Mouse (Mus musculus) lung, embryonic 16.5 days (tissue): ENCODE data around the gene Gm20708. TPM values are rescaled to one million over a fixed set of nuclear protein-coding genes. Genes with fewer than 3 reads are reported as not detected.
A peak's percentile ranks its signal among the peaks of the same experiment; 100 is the strongest.

Experiments used
- ATAC-seq: fragments of 200-750 bp; cut with Nextera tagmentation; 2 replicates; pipeline ENCODE4 v1.8.0; 2017; ENCODE audit warnings: low read depth, mild to moderate bottlenecking, moderate library complexity
- H3K27ac ChIP-seq: fragments of 300-500 bp; sonication (generic); 2 replicates; pipeline ENCODE4 v1.5.1; 2014; ENCODE audit warnings: mild to moderate bottlenecking, control low read depth, low read length
- H3K27me3 ChIP-seq: fragments of 300-500 bp; sonication (generic); 2 replicates; pipeline ENCODE4 v1.6.1; 2014; ENCODE audit warnings: low read depth, low read length, mixed read lengths; ENCODE audit not compliant: control insufficient read depth, insufficient read depth
- H3K36me3 ChIP-seq: fragments of 300-500 bp; sonication (generic); 2 replicates; pipeline ENCODE4 v1.6.1; 2014; ENCODE audit warnings: low read length; ENCODE audit not compliant: control insufficient read depth, insufficient read depth
- H3K4me1 ChIP-seq: fragments of 300-500 bp; sonication (generic); replicated peaks from 2 replicates; pipeline ENCODE4 v1.6.1; 2014; ENCODE audit warnings: low read length, mixed read lengths; ENCODE audit not compliant: control insufficient read depth, insufficient read depth
- H3K4me2 ChIP-seq: fragments of 300-500 bp; sonication (generic); 2 replicates; pipeline ENCODE4 v1.6.1; 2014; ENCODE audit warnings: low read depth, low read length, control low read depth
- H3K4me3 ChIP-seq: fragments of 300-500 bp; sonication (generic); 2 replicates; pipeline ENCODE4 v1.5.1; 2014; ENCODE audit warnings: mild to moderate bottlenecking, low read length, control low read depth
- H3K9ac ChIP-seq: fragments of 300-500 bp; sonication (generic); 2 replicates; pipeline ENCODE4 v1.6.1; 2014; ENCODE audit warnings: low read length, control low read depth
- H3K9me3 ChIP-seq: fragments of 300-500 bp; sonication (generic); 2 replicates; pipeline ENCODE4 v1.6.1; 2016; ENCODE audit warnings: low read length; ENCODE audit not compliant: control insufficient read depth
- WGBS: fragments of 180-500 bp; shearing (Covaris S2); extraction: QIAGEN DNeasy Blood & Tissue Kit; methylation state at CpG from one replicate; pipeline ENCODE4 v1.1.7; 2014; 5-methylcytosine and 5-hydroxymethylcytosine counted together
- polyA plus RNA-seq: library from polyadenylated mRNA; unstranded; fragments of >200 nt; fragmentation: Nextera tagmentation; extraction: Ambion mirVana; gene quantifications from 2 replicates; pipeline ENCODE4 v1.2.1, GENCODE M21; 2015

The Gm20708 gene
- polyA plus RNA-seq, 1 experiment from 2014 or later: 0.14 TPM

DNA sequence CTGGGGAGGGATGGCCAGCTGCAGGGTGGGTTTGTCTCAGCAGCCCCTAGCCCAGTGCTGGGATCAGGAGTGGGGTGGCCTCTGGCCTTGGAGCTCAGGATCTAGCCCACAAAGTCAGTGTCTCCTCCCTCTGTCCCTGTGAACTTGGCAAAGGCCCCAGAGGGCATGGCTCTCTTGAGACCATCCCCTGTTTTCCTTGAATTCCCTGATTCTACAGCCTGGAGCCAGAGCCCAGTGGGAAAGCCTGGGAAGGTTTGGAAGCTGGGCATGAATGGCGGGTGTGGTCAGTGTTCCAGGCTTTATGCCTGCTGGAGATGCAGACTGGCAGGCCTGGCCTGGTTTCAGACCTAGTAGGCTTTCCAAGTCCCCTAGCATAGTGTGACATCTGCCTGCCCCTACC is 72.7 kb downstream of the Gm20708 start:
- Histone ChIP-seq H3K4me3 (no peak overlapping the region), H3K9me3 (no peaks in the 10 kb centered on the region), H3K4me2 (peak overlapping the region; percentile 18; the same call in 1 of the 2 replicates), H3K4me1 (peaks cover 32% of the 10 kb centered on the region), H3K9ac (peak overlapping the region; percentile 36), H3K27ac (peak overlapping the region; percentile 81), H3K27me3 (no peaks in the 10 kb centered on the region), H3K36me3 (no peaks in the 10 kb centered on the region)
- WGBS: 60% methylated on average over 1 of the region's 1 CpGs
- ATAC-seq: peak; percentile 20; the same call in 1 of the 2 replicates

DNA sequence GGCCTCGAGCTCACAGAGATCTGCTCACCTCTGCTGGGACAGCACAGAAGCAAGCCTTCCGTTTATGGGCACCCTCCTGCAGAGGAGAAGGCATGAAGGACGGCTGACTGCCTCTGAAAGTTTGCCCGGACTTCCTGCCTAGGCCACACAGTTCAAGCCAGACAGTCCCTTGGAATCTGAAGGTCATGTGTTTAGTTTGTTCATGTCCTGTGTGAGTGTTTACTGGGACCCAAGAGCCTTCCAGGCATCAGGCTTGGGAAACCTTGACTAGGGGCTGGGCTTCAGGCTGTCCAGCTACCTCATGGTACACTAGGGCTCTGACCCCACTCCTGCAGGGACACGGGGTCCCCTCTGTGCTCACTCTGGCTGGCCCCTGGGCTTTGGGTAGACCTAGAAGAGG is 76.5 kb downstream of the Gm20708 start:
- Histone ChIP-seq H3K4me1 (peaks cover 40% of the 10 kb centered on the region), H3K36me3 (no peaks in the 10 kb centered on the region), H3K9me3 (no peaks in the 10 kb centered on the region), H3K4me3 (no peak overlapping the region), H3K4me2 (no peak overlapping the region), H3K27me3 (peaks cover 5% of the 10 kb centered on the region; the same call in 1 of the 2 replicates), H3K9ac (no peak overlapping the region), H3K27ac (no peak overlapping the region)
- WGBS: 28% methylated on average over 5 of the region's 5 CpGs
- no peak for ATAC-seq

DNA sequence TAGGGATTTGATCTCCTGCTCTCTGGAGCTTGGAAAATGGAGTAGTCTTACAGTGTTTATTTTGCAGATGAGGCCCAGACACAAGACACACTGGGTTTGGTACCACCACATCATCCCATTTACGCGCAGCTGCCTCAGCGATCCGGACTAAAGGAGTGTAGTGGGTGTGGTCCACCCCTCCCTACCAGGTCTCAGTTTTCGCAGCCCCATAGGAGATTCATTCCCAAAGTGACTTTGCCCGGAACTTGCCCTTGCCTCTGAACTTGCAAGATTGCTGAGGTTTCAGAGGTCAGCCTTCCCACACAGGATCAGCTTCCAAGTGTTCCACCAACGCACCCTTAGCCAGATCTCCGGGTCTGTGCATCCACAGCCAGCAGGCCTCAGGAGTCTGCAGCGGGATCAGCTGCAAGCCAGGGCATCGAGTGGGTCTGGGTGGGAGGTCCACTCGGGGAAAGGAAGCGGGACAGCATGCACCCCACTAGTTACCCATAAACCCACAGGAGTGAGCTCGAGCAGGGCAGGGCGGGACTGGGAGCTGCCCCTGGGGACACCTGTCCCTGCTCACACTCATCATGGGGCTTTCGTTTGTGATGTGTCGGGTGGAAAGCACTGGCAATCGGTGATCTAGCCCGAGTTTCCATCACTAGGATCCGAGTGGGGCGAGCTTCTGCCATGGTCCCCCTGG is 78.8 kb downstream of the Gm20708 start:
- Histone ChIP-seq H3K9me3 (no peaks in the 10 kb centered on the region), H3K27ac (no peak overlapping the region), H3K36me3 (no peaks in the 10 kb centered on the region), H3K4me1 (peaks cover 31% of the 10 kb centered on the region), H3K4me3 (no peak overlapping the region), H3K4me2 (peak overlapping the region; percentile 44; the same call in 1 of the 2 replicates), H3K27me3 (peaks cover 5% of the 10 kb centered on the region; the same call in 1 of the 2 replicates), H3K9ac (peak overlapping the region; percentile 51)
- ATAC-seq: no peak
- WGBS: 37% methylated on average over 20 of the region's 20 CpGs

DNA sequence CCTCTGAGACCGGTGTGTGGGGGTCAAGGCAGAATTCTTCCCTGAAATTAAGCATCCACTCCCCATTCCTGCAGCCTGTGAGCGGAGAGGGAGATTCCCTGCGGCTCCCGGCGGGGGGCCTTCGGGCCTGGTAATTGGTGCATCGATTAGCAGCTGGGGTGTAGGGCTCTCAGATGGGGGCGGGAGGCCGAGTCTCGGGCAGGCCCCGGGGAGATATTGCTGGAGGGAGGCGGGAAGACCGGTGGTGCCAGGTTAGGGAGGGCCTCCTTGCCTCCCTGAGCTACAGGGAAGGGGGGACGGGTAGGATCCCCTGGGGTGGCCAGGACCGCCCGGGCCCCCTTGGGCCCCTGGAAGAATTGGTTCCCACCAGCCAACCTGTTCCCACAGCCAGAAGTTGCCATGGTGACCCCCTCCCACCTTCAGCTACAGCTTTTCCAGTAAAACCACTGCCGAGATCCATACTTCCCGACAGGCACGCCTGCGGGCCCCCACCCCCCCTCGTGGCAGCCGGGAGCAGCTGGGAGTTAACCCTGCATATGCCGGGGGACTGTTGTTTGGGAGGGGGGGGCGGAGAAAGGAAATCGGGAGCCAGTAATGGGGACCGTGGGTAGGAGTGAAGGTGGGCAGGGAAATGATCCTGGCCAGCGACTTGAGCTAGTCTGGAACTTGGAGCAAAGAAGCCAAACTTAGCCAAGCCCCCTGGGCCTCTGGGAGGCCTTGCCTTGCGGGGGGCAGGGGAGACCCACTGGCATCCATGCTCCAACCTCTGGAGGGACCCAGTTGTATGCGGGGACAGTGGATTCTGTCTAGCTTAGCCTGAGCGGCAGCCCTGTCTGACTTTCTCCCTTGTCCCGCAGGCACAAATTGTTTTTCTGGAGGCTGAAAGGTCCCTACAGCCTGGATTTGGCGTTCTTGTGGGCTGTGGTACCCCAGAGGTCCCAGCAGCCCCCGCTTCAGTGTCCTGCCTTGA is 79.7 kb downstream of the Gm20708 start:
- Histone ChIP-seq H3K27me3 (peaks cover 5% of the 10 kb centered on the region; the same call in 1 of the 2 replicates), H3K36me3 (no peaks in the 10 kb centered on the region), H3K9me3 (no peaks in the 10 kb centered on the region), H3K4me1 (peaks cover 31% of the 10 kb centered on the region), H3K4me3 (peak overlapping the region; percentile 14), H3K4me2 (peak overlapping the region; percentile 44), H3K27ac (no peak overlapping the region), H3K9ac (peak overlapping the region; percentile 51)
- 13% methylated on average over 33 of the region's 33 CpGs for WGBS
- peak; percentile 48; the same call in 1 of the 2 replicates for ATAC-seq

Other genes with a start within 250 kb of the Gm20708 start
- 8.6 and 9.3 TPM in 2 replicates for gene Tnrc6c, start 155.4 kb upstream of the Gm20708 start, polyA plus RNA-seq
- 3.0 and 4.0 TPM in 2 replicates for gene Tmc8, start 27.6 kb upstream of the Gm20708 start, polyA plus RNA-seq
- 23.6 and 26.0 TPM in 2 replicates for gene Tmc6, start 27.5 kb upstream of the Gm20708 start, polyA plus RNA-seq
- gene 6030468B19Rik, start 12.0 kb upstream of the Gm20708 start, polyA plus RNA-seq: 0.14 and 1.4 TPM in 2 replicates
- 79.5 and 87.7 TPM in 2 replicates for gene Syngr2, start within 50 bp of the Gm20708 start, polyA plus RNA-seq
- 4.9 and 5.4 TPM in 2 replicates for gene Afmid, start 16.3 kb downstream of the Gm20708 start, polyA plus RNA-seq
- 130 and 131 TPM in 2 replicates for gene Tk1, start 16.4 kb downstream of the Gm20708 start, polyA plus RNA-seq
- gene Birc5, start 39.6 kb downstream of the Gm20708 start, polyA plus RNA-seq: 312 and 336 TPM in 2 replicates
- not detected in 2 replicates for gene Tmem235, start 51.1 kb downstream of the Gm20708 start, polyA plus RNA-seq
- 4.6 and 5.0 TPM in 2 replicates for gene Tha1, start 63.8 kb downstream of the Gm20708 start, polyA plus RNA-seq
- gene Socs3, start 160.4 kb downstream of the Gm20708 start, polyA plus RNA-seq: 12.5 and 13.2 TPM in 2 replicates
- 41.8 and 44.8 TPM in 2 replicates for gene Pgs1, start 176.6 kb downstream of the Gm20708 start, polyA plus RNA-seq